Mouse (Mus musculus): ENCODE measurements around the gene Zfp513.

DNA sequence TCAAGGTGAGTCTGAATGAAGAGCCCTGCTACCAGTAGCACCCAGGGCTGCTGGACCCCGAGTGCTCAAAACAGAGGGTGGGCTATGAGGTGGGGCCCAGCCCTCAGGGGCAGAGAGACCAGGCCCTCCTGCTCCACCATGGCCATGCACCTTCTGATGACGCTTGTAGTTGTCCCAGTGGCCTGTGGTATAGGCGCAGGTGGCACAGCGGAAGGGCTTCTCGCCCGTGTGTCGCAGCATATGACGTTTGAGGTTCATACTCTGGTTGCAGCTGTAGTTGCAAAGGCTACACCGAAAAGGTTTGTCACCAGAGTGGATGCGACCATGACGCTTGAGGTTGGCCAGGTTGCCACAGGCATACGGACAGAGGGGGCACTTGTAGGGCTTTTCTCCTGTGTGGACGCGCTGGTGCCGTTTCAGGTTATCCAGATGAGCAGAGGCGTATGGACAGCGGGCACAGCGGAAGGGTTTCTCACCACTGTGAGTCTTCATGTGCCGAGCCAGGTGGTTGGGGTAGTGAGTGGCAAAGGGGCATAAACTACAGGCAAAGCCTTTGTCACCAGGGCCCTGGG, 2.7 kb downstream of the Zfp513 start:
- no peak for TF ChIP-seq CTCF (IDR thresholded peaks at IDR 0.05; ENCODE audit: extremely low read depth, insufficient read length, insufficient replicate concordance, low read depth, low read length)
- no peak for TF ChIP-seq POLR2A (IDR thresholded peaks at IDR 0.05; ENCODE audit: low read depth, low read length)
